Mouse (Mus musculus) embryonic fibroblast, embryonic 13.5 days (primary cell): ENCODE results near the gene E130218I03Rik.

Experiments
- CTCF ChIP-seq: IDR thresholded peaks from 2 replicates; pipeline ENCODE4 v1.5.1; 2011; ENCODE audit warnings: mild to moderate bottlenecking, control low read depth, low read length, moderate library complexity, borderline replicate concordance; ENCODE audit not compliant: insufficient read depth
- POLR2A ChIP-seq: IDR thresholded peaks from 2 replicates; pipeline ENCODE4 v1.6.1; 2011; ENCODE audit warnings: low read depth, mild to moderate bottlenecking, control low read depth, low read length, moderate library complexity

- TF ChIP-seq CTCF: no peak
- no peak for TF ChIP-seq POLR2A
Measured at GRCm38 (mm10) chr4:134238279-134238651, 5.2 kb upstream of the E130218I03Rik start, which contains the start of gene Cnksr1.
